Mouse (Mus musculus): ENCODE results near the gene Pqlc3. TPM values are rescaled to one million over a fixed set of nuclear protein-coding genes. Genes with fewer than 3 reads are reported as not detected.

Gene Pqlc3
- 1.1 and 3.1 TPM in 2 replicates for polyA plus RNA-seq (2012; rRNA removed)

DNA sequence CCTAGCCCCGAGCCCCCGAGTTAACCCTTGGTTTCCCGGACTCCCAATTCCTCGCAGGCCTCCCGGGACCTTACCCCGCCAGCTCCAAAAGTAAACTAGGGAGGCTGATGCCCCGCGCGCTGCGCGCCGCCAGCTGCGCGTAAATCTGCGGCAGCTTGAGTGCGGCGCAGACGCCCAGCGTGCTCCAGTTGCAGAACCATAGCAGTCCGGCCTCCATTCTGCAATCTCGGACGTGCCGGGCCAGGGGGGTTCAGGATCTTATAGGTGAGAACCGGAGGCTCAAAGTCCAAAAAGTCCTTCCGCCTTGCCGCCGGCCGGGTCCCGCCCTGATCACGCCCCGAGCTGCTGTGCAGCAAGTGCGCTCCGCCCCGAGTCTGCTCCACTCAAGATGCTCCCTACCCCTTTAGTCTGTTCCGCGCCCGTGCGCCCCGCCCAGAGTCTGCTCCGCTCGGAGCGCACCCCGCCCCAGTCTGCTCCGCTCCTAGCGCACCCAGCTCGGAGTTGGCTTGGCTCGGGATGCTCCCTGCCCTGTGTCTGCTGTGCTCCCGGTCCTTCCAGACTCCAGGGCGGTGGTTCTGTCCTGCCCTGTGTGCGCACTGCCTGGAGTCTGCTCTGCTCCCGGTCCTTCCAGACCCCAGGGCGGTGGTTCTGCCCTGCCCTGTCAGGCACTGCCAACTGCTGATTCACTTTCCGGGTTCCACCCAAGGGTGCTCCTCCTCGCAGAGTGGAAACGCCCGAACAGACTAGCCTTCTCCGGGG is at the start of gene Pqlc3:
TSS of gene Pqlc3 (minus strand) at position 670 of the 759 bp plus-strand sequence.

DNA sequence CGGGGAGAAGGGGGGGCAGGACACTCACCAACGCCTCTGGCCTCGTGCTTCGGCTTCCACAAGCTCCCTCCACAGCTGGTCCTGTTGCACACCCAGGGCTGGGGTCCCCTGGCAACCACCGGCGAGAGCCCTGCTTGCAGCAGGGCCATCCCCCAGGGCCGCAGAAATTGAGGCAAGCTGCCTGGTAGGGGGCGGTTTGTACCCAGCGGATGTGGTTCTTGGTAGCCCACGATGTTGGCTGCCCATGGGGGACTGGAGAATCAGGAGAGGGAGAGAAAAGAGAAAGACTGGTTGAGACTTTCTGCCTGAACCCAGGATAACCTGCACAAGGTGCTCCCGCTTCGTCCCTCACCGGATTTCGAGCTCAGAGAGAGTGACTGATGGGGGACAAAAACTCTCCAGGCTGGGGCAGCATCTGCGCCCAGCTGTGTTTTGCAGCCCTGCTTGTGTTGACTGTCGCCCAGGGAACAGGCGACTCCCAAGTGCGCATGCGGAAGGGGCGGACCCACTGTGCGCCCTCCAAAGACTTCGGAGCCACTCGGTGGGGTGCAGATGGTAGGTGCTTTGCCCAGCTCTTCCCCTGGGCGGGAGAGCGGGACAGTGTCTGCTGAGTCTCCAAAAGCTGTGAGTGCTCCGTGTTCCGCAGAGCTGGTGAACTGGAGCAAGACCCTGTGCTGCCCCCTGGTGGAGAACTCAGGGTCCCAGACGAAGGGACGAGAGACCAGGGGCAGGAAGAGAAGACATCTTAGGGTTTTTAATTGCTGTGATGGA is 11.1 kb upstream of the Pqlc3 start, which contains the start of gene 2410004P03Rik:
TSS of gene 2410004P03Rik (minus strand) at position 628 of the 771 bp plus-strand sequence.

Other genes starting within 250 kb of the Pqlc3 start
- gene Greb1, start 199.5 kb downstream of the Pqlc3 start, polyA plus RNA-seq (2012; rRNA removed) = 14.2 and 15.8 TPM in 2 replicates
- 65.2 and 71.7 TPM in 2 replicates for gene E2f6, start 189.4 kb downstream of the Pqlc3 start, polyA plus RNA-seq (2012; rRNA removed)
- 15.5 and 20.2 TPM in 2 replicates for gene Rock2, start 105.5 kb downstream of the Pqlc3 start, polyA plus RNA-seq (2012; rRNA removed)
- 0.46 TPM in 2 replicates for gene 2410004P03Rik, start 11.3 kb upstream of the Pqlc3 start, polyA plus RNA-seq (2012; rRNA removed)
- gene Kcnf1, start 176.5 kb upstream of the Pqlc3 start, polyA plus RNA-seq (2012; rRNA removed) = 0.98 and 1.1 TPM in 2 replicates

Data from central nervous system, embryonic 11.5 days (tissue).